Mouse (Mus musculus) left cerebral cortex, postnatal 14 days (tissue): ENCODE data around the gene Fbxl22. TPM values are rescaled to one million over a fixed set of nuclear protein-coding genes. Genes with fewer than 3 reads are reported as not detected.

Experiments
- total RNA-seq, 2 experiments: library from RNA; stranded (reverse); gene quantifications; 2 replicates each; pipeline ENCODE4 v1.2.3; 2021

Fbxl22 gene
- total RNA-seq, 2 experiments from 2014 or later = 0.13 to 0.40 TPM

Other genes starting within 250 kb of the Fbxl22 start
- gene Herc1, start 164.1 kb downstream of the Fbxl22 start, total RNA-seq = 100 to 1,000 TPM; 116 to 127 TPM
- 10 to 100 TPM; 20.2 to 27.1 TPM for gene Usp3, start 78.5 kb upstream of the Fbxl22 start, total RNA-seq
- gene Car12, start 199.1 kb upstream of the Fbxl22 start, total RNA-seq = 1 to 10 TPM; 3.6 to 7.7 TPM